In genomic region chr12:112894969-112895368, GRCm38 (mm10) we compare ENCODE assay signal across 11 mouse cellular contexts. TPM values are rescaled to one million over a fixed set of nuclear protein-coding genes. Genes with fewer than 3 reads are reported as not detected.
DNase-seq lines count a peak whose midpoint lies in the region; ATAC-seq lines count a peak whose summit lies in the region.
"Had no signal": no experiment of that assay in that cellular context is flagged by ENCODE, and none has a peak within 500 bp of the region (broad histone marks: within the 10 kb centered on the region; RNA-seq: fewer than 3 reads in every experiment).

No protein-coding gene starts in this region.

- H3K36me3 ChIP-seq in kidney, embryonic 16.5 days (ENCODE audit: insufficient read depth, low read length), result no peaks in the 10 kb centered on the region
- no peaks in the 10 kb centered on the region for H3K36me3 ChIP-seq in heart, embryonic 14.5 days (ENCODE audit: control insufficient read depth, insufficient read depth, low read length)
- H3K36me3 ChIP-seq in forebrain, embryonic 12.5 days (replicated peaks), result no peaks in the 10 kb centered on the region
- H3K36me3 ChIP-seq: embryonic facial prominence, embryonic 15.5 days; midbrain, embryonic 12.5 days had no signal

- H3K4me3 ChIP-seq in kidney, embryonic 16.5 days (ENCODE audit: low read length), result no peak overlapping the region
- H3K4me3 ChIP-seq in brown adipose tissue, adult 24 weeks (ENCODE audit: insufficient read depth, low read depth, low read length), result peak overlapping the region; percentile 12
- no peak overlapping the region for H3K4me3 ChIP-seq in heart, embryonic 14.5 days (ENCODE audit: control insufficient read depth in 1 of 2, insufficient read depth in 1 of 2, low read depth in 1 of 2, low read length in 2 of 2)
- H3K4me3 ChIP-seq in forebrain, embryonic 12.5 days (replicated peaks), result no peak overlapping the region
- H3K4me3 ChIP-seq: embryonic facial prominence, embryonic 15.5 days; midbrain, embryonic 12.5 days had no signal

- DNase-seq in kidney, adult 18-20 months, result no peak
- peak; percentile 57 to 64 for DNase-seq in lung, postnatal 4 days
- no peak for DNase-seq in right cerebral cortex, adult 2 months (ENCODE audit: low spot score in 2 of 2)
- DNase-seq in adrenal gland, postnatal 4 days (ENCODE audit: low spot score in 2 of 2), result no peak
- DNase-seq: right cerebral cortex, postnatal 14 days had no signal

- H3K4me1 ChIP-seq in kidney, embryonic 16.5 days (ENCODE audit: insufficient read depth, low read length), result peaks cover 8% of the 10 kb centered on the region
- H3K4me1 ChIP-seq in brown adipose tissue, adult 24 weeks (ENCODE audit: control insufficient read depth, insufficient read depth, insufficient read length, low read length), result peaks cover 15% of the 10 kb centered on the region
- H3K4me1 ChIP-seq in heart, embryonic 14.5 days (ENCODE audit: control insufficient read depth in 2 of 2, insufficient read depth in 2 of 2, low read length in 2 of 2), result peaks cover 7 to 12% of the 10 kb centered on the region in 2 experiments
- H3K4me1 ChIP-seq in forebrain, embryonic 12.5 days, result peaks cover 7% of the 10 kb centered on the region

- no peak overlapping the region for H3K9ac ChIP-seq in kidney, embryonic 16.5 days (replicated peaks; ENCODE audit: low read length)
- H3K9ac ChIP-seq in heart, embryonic 14.5 days (ENCODE audit: low read length), result no peak overlapping the region
- H3K9ac ChIP-seq in forebrain, embryonic 12.5 days, result no peak overlapping the region
- H3K9ac ChIP-seq: embryonic facial prominence, embryonic 15.5 days; midbrain, embryonic 12.5 days had no signal

- 0 out of 2 replicates have a peak overlapping the region, but pooled peaks have one; percentile 16 for H3K4me2 ChIP-seq in kidney, embryonic 16.5 days (replicated peaks; ENCODE audit: low read depth, low read length)
- peak overlapping the region; percentile 16; the same call in 1 of the 2 replicates for H3K4me2 ChIP-seq in heart, embryonic 14.5 days (ENCODE audit: low read length)
- no peak overlapping the region for H3K4me2 ChIP-seq in forebrain, embryonic 12.5 days
- H3K4me2 ChIP-seq: embryonic facial prominence, embryonic 15.5 days; midbrain, embryonic 12.5 days had no signal

- H3K27ac ChIP-seq in kidney, embryonic 16.5 days (ENCODE audit: low read length), result peak overlapping the region; percentile 30; the same call in 1 of the 2 replicates
- peak overlapping the region; percentile 85 for H3K27ac ChIP-seq in brown adipose tissue, adult 24 weeks (replicated peaks; ENCODE audit: low read depth, low read length)
- H3K27ac ChIP-seq in heart, embryonic 14.5 days (replicated peaks in 1 of 2; ENCODE audit: control insufficient read depth in 1 of 2, insufficient read depth in 1 of 2, low read depth in 2 of 2, low read length in 2 of 2), result peak overlapping the region; percentile 11 to 22; a peak in 1 of 4 replicates
- no peak overlapping the region for H3K27ac ChIP-seq in forebrain, embryonic 12.5 days
- H3K27ac ChIP-seq: midbrain, embryonic 12.5 days had no signal

- peaks cover 11% of the 10 kb centered on the region for H3K27me3 ChIP-seq in kidney, embryonic 16.5 days (ENCODE audit: insufficient read depth, low read length)
- peaks cover 5% of the 10 kb centered on the region; the same call in 1 of the 2 replicates for H3K27me3 ChIP-seq in heart, embryonic 14.5 days (ENCODE audit: control insufficient read depth, insufficient read depth, low read length)
- peaks cover 11% of the 10 kb centered on the region; the same call in 1 of the 2 replicates for H3K27me3 ChIP-seq in forebrain, embryonic 12.5 days
- H3K27me3 ChIP-seq: embryonic facial prominence, embryonic 15.5 days had no signal

- no peaks in the 10 kb centered on the region for H3K9me3 ChIP-seq in kidney, embryonic 16.5 days (ENCODE audit: low read length)
- no peaks in the 10 kb centered on the region for H3K9me3 ChIP-seq in heart, embryonic 14.5 days (ENCODE audit: control insufficient read depth, low read length)
- no peaks in the 10 kb centered on the region for H3K9me3 ChIP-seq in forebrain, embryonic 12.5 days
- H3K9me3 ChIP-seq: embryonic facial prominence, embryonic 15.5 days; midbrain, embryonic 12.5 days had no signal

- no peak for ATAC-seq in kidney, embryonic 16.5 days (ENCODE audit: low FRiP score, low TSS enrichment)
- ATAC-seq in heart, embryonic 14.5 days (ENCODE audit: insufficient number of reproducible peaks, insufficient read depth, low FRiP score, low read depth), result no peak
- no peak for ATAC-seq in forebrain, embryonic 12.5 days (ENCODE audit: low FRiP score)

- 64% methylated on average over 4 of the region's 4 CpGs for WGBS in kidney, embryonic 16.5 days
- 34% methylated on average over 4 of the region's 4 CpGs for WGBS in heart, embryonic 14.5 days
- 75% methylated on average over 4 of the region's 4 CpGs for WGBS in forebrain, embryonic 12.5 days

RNA-seq across cellular contexts. Expression of gene Gpr132, which starts 26.9 kb away (rescaled TPM):
- 0.15 and 0.22 TPM in 2 replicates for polyA plus RNA-seq in kidney, embryonic 16.5 days (2015; fragmentation: Nextera tagmentation; extraction: Ambion mirVana)
- not detected in 2 replicates for polyA plus RNA-seq in brown adipose tissue, adult 24 weeks (2012; ENCODE audit: insufficient read depth, insufficient read length, missing spikeins)
- 0.08 and 0.15 TPM in 2 replicates for polyA plus RNA-seq in heart, embryonic 14.5 days (2014; fragmentation: Nextera tagmentation; extraction: Ambion mirVana)
- not detected in 2 replicates for polyA plus RNA-seq in forebrain, embryonic 12.5 days (2016; fragmentation: Nextera tagmentation; extraction: Ambion mirVana)
- under 1 TPM; 0.20 to 0.39 TPM for total RNA-seq in adrenal gland, postnatal 4 days (2021)
- polyA plus RNA-seq: midbrain, embryonic 12.5 days had no signal

RNA-seq across cellular contexts. Expression of gene Jag2, which starts 34.6 kb away (rescaled TPM):
- 2.2 and 2.5 TPM in 2 replicates for polyA plus RNA-seq in kidney, embryonic 16.5 days (2015; fragmentation: Nextera tagmentation; extraction: Ambion mirVana)
- polyA plus RNA-seq in brown adipose tissue, adult 24 weeks (2012; ENCODE audit: insufficient read depth, insufficient read length, missing spikeins), result 2.2 and 3.2 TPM in 2 replicates
- 3.4 and 4.7 TPM in 2 replicates for polyA plus RNA-seq in heart, embryonic 14.5 days (2014; fragmentation: Nextera tagmentation; extraction: Ambion mirVana)
- polyA plus RNA-seq in forebrain, embryonic 12.5 days (2016; fragmentation: Nextera tagmentation; extraction: Ambion mirVana), result 5.6 and 6.2 TPM in 2 replicates
- total RNA-seq in adrenal gland, postnatal 4 days (2021), result 10 to 100 TPM; 15.2 to 18.3 TPM

RNA-seq across cellular contexts. Expression of gene Nudt14, which starts 47.0 kb away (rescaled TPM):
- polyA plus RNA-seq in kidney, embryonic 16.5 days (2015; fragmentation: Nextera tagmentation; extraction: Ambion mirVana), result 99.1 and 104 TPM in 2 replicates
- polyA plus RNA-seq in brown adipose tissue, adult 24 weeks (2012; ENCODE audit: insufficient read depth, insufficient read length, missing spikeins), result 19.4 and 23.6 TPM in 2 replicates
- polyA plus RNA-seq in heart, embryonic 14.5 days (2014; fragmentation: Nextera tagmentation; extraction: Ambion mirVana), result 44.2 and 53.9 TPM in 2 replicates
- polyA plus RNA-seq in forebrain, embryonic 12.5 days (2016; fragmentation: Nextera tagmentation; extraction: Ambion mirVana), result 51.5 and 54.4 TPM in 2 replicates
- total RNA-seq in adrenal gland, postnatal 4 days (2021), result 10 to 100 TPM; 42.1 to 46.3 TPM

Comparison
In these comparisons a context has a peak if more than half of its experiments do, and no peak if none do; other contexts are left out.
1. DNase-seq: peak in lung, postnatal 4 days (2 of 2); none in kidney, adult 18-20 months (single experiment), right cerebral cortex, adult 2 months (0 of 2) and adrenal gland, postnatal 4 days (0 of 2).